Mouse (Mus musculus) thymus, adult 2 months (tissue): ENCODE measurements around the gene Rab42.

Experiments
- CTCF ChIP-seq: fragments of 200-500 bp; IDR thresholded peaks from 2 replicates; pipeline ENCODE4 v1.5.1; 2012; ENCODE audit warnings: mild to moderate bottlenecking, control low read depth, low read length, moderate library complexity, borderline replicate concordance; ENCODE audit not compliant: control insufficient read depth, poor library complexity, insufficient read depth; ENCODE audit errors: extremely low read depth
- POLR2A ChIP-seq: fragments of 200-500 bp; IDR thresholded peaks from 2 replicates; pipeline ENCODE4 v1.6.1; 2012; ENCODE audit warnings: mild to moderate bottlenecking, low read length, control low read depth, moderate library complexity; ENCODE audit not compliant: control insufficient read depth, poor library complexity, insufficient read depth; ENCODE audit errors: extremely low read depth

DNA sequence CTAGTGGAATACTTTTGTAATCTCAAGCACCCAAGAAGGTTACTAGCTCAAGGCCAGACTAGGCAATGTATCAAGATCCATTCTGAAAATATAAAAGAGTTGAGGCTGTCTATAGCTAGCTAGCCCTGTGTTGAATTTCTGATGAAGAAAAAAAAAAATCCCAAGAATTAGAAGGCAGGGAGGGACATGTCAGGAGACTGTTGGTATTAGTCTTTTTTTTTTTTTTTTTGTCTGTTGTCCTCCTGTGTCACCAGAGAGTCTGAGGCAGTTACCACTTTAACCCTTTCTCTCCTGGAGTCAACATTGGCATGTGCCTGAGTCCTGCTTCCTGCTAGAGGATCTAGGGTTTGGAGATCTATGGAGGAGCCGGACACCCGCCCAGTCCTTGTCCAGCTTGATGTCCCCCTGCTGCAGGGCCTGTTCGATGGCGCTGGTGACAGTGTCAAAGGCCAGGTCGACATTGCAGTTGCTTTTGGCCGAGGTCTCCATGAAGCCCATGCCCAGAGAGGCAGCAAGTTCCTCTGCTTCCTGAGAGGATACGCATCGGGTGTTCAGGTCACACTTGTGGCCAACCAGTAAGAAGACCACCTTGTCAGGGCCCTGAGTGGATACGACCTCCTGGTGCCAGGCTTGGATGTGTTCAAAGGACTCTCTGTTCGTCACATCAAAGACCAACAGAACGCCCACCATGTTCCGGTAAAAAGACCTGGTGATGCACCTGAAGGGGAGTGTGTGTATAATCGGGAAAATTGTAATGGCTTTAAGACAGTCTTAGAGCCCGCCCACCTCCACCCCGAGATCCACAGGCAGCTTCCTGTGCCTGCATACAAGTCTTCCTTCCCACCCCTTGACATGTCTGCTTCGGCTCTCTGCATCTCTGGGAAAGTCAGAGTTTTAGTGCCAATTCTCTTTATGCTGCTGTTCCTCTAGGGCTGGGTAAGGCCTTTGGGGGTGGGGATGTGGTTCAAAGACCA lies 933 bp downstream of the Rab42 start:
- no peak for TF ChIP-seq POLR2A
- no peak for TF ChIP-seq CTCF
